In genomic region chr12:15804931-15805331, GRCm38 (mm10) we compare ENCODE assay signal across 11 mouse cellular contexts. TPM values are rescaled to one million over a fixed set of nuclear protein-coding genes. Genes with fewer than 3 reads are reported as not detected.
A peak's percentile ranks its signal among the peaks of the same experiment; 100 is the strongest.
DNase-seq lines count a peak whose midpoint lies in the region; ATAC-seq and TF ChIP-seq lines count a peak whose summit lies in the region.
"Had no signal": no experiment of that assay in that cellular context is flagged by ENCODE, and none has a peak within 500 bp of the region (broad histone marks: within the 10 kb centered on the region; RNA-seq: fewer than 3 reads in every experiment).

No protein-coding gene starts in this region.

- H3K27ac ChIP-seq in liver, adult 2 months (replicated peaks; ENCODE audit: insufficient read depth, low read depth, low read length), result no peak overlapping the region
- H3K27ac ChIP-seq in liver, postnatal 0 days (ENCODE audit: low read depth), result no peak overlapping the region
- H3K27ac ChIP-seq: forebrain, embryonic 13.5 days had no signal

- peaks cover 6% of the 10 kb centered on the region; the same call in 1 of the 2 replicates for H3K4me1 ChIP-seq in liver, adult 2 months (ENCODE audit: control insufficient read depth, insufficient read depth, low read length)
- peaks cover 3% of the 10 kb centered on the region; the same call in 1 of the 2 replicates for H3K4me1 ChIP-seq in liver, postnatal 0 days (ENCODE audit: insufficient read depth)

- DNase-seq in heart, adult 11 months, result peak; percentile 88
- no peak for DNase-seq in heart, postnatal 10 days
- DNase-seq in liver, adult 2 months (ENCODE audit: extremely low read depth, low read depth, low spot score), result peak; percentile 70
- no peak for DNase-seq in liver, postnatal 0 days
- DNase-seq in fat pad, adult 2 months (ENCODE audit: extremely low read depth, low read depth, low spot score), result peak; percentile 95
- DNase-seq in thymus, postnatal 0 days (ENCODE audit: low spot score), result peak; percentile 82
- no peak for DNase-seq in Muller cell, postnatal 12 days (ENCODE audit: inconsistent ontology term)
- DNase-seq: layer of hippocampus, adult 9-11 months had no signal

- no peak for ATAC-seq in liver, postnatal 0 days
- ATAC-seq in cerebellum, adult (ENCODE audit: insufficient number of reproducible peaks, low FRiP score, low TSS enrichment), result no peak
- ATAC-seq: forebrain, embryonic 13.5 days had no signal

- H3K27me3 ChIP-seq in liver, adult 2 months (ENCODE audit: control insufficient read depth, insufficient read depth, low read length), result no peaks in the 10 kb centered on the region
- no peaks in the 10 kb centered on the region for H3K27me3 ChIP-seq in liver, postnatal 0 days (ENCODE audit: insufficient read depth, low read length)
- H3K27me3 ChIP-seq: forebrain, embryonic 13.5 days had no signal

- H3K9ac ChIP-seq in liver, adult 2 months (ENCODE audit: low read depth, low read length), result no peak overlapping the region
- no peak overlapping the region for H3K9ac ChIP-seq in liver, postnatal 0 days (replicated peaks)
- H3K9ac ChIP-seq: forebrain, embryonic 13.5 days had no signal

- WGBS in liver, adult 2 months, result 7% methylated on average over 1 of the region's 1 CpGs
- 42% methylated on average over 1 of the region's 1 CpGs for WGBS in liver, postnatal 0 days (ENCODE audit: insufficient replicate concordance)

- H3K4me2 ChIP-seq in liver, postnatal 0 days (ENCODE audit: low read depth, low read length), result no peak overlapping the region
- H3K4me2 ChIP-seq: forebrain, embryonic 13.5 days; liver, embryonic 11.5 days had no signal

- no peaks in the 10 kb centered on the region for H3K9me3 ChIP-seq in liver, postnatal 0 days (ENCODE audit: low read length)
- H3K9me3 ChIP-seq: forebrain, embryonic 13.5 days had no signal

- intact Hi-C loops in heart, postnatal 10 days (cut with DNase I), result no loop called here

- no peak overlapping the region for H3K4me3 ChIP-seq in liver, adult 2 months (ENCODE audit: insufficient read depth, low read depth, low read length)
- H3K4me3 ChIP-seq in liver, postnatal 0 days (ENCODE audit: low read depth, low read length), result no peak overlapping the region
- H3K4me3 ChIP-seq: forebrain, embryonic 13.5 days had no signal

- no peak for TF ChIP-seq EP300 in liver, postnatal 0 days (IDR thresholded peaks at IDR 0.05; ENCODE audit: low read depth)

- TF ChIP-seq CTCF in liver, adult 2 months (IDR thresholded peaks at IDR 0.05; ENCODE audit: low read depth, low read length), result no peak
- TF ChIP-seq CTCF in liver, postnatal 0 days (IDR thresholded peaks at IDR 0.05; ENCODE audit: low read depth), result no peak

- H3K79me2 ChIP-seq in liver, adult 2 months (ENCODE audit: control insufficient read depth, insufficient read depth, low read length), result no peaks in the 10 kb centered on the region

- TF ChIP-seq POLR2A in liver, adult 2 months (IDR thresholded peaks at IDR 0.05; ENCODE audit: extremely low read depth, insufficient read depth, low read length), result no peak

- no peaks in the 10 kb centered on the region for H3K36me3 ChIP-seq in liver, adult 2 months (ENCODE audit: control insufficient read depth, insufficient read depth, low read length)
- H3K36me3 ChIP-seq in liver, postnatal 0 days (replicated peaks; ENCODE audit: insufficient read depth, low read length), result no peaks in the 10 kb centered on the region; the same call in none of the 2 replicates

RNA-seq across cellular contexts. Expression of gene Trib2, which starts 11.8 kb away (rescaled TPM):
- total RNA-seq in heart, postnatal 10 days (2021), result 10 to 100 TPM; 60.4 to 86.6 TPM
- 2.2 and 2.3 TPM in 2 replicates for total RNA-seq in liver, adult 2 months (2014; rRNA removed)
- polyA plus RNA-seq in liver, adult 2 months (2012; rRNA removed), result 0.81 and 1.0 TPM in 2 replicates
- polyA plus RNA-seq in liver, postnatal 0 days (2015; fragmentation: Nextera tagmentation; extraction: Ambion mirVana), result 2.6 TPM in 2 replicates
- polyA plus RNA-seq in thymus, postnatal 0 days (2015; fragmentation: Nextera tagmentation; extraction: Ambion mirVana), result 29.8 and 31.2 TPM in 2 replicates

Comparison
In these comparisons a context has a peak if more than half of its experiments do, and no peak if none do; other contexts are left out.
1. DNase-seq: peak in heart, adult 11 months (single experiment), liver, adult 2 months (single experiment), fat pad, adult 2 months (single experiment) and thymus, postnatal 0 days (single experiment); none in heart, postnatal 10 days (0 of 2), liver, postnatal 0 days (single experiment) and Muller cell, postnatal 12 days (single experiment).